Mouse (Mus musculus) myocyte (in vitro differentiated cells): Measurements from ENCODE around the gene Cd86.

ENCODE experiments used
- CEBPB ChIP-seq: IDR thresholded peaks from 2 replicates; pipeline ENCODE4 v1.6.1; 2011; ENCODE audit warnings: mild to moderate bottlenecking, moderate library complexity; ENCODE audit not compliant: poor library complexity, insufficient read depth, severe bottlenecking
- E2F4 ChIP-seq: IDR thresholded peaks from one replicate; pipeline ENCODE4 v1.6.1; 2011; ENCODE audit warnings: mild to moderate bottlenecking, control low read depth, moderate library complexity; ENCODE audit not compliant: insufficient read depth
- MYOD1 ChIP-seq, 3 experiments: IDR thresholded peaks; one replicate each; pipeline ENCODE4 v1.6.1; 2011; ENCODE audit warnings: control low read depth in 2 of 3, low read depth in 2 of 3, mild to moderate bottlenecking in 2 of 3, moderate library complexity in 1 of 3; ENCODE audit not compliant: insufficient read length in 2 of 3, control insufficient read depth in 1 of 3
- POLR2A ChIP-seq: IDR thresholded peaks from one replicate; pipeline ENCODE4 v1.6.1; 2011; ENCODE audit warnings: low read depth, mild to moderate bottlenecking, control low read depth, moderate library complexity; ENCODE audit not compliant: insufficient read length
- POLR2AphosphoS2 ChIP-seq: IDR thresholded peaks from one replicate; pipeline ENCODE4 v1.6.1; 2011; ENCODE audit warnings: low read depth, control low read depth; ENCODE audit not compliant: insufficient read length
- SRF ChIP-seq: IDR thresholded peaks from one replicate; pipeline ENCODE4 v1.6.1; 2011; ENCODE audit warnings: low read depth; ENCODE audit not compliant: control insufficient read depth, insufficient read length
- TCF12 ChIP-seq: IDR thresholded peaks from one replicate; pipeline ENCODE4 v1.6.1; 2011; ENCODE audit warnings: mild to moderate bottlenecking, control low read depth; ENCODE audit not compliant: poor library complexity, insufficient read depth, severe bottlenecking

GRCm38 (mm10) chr16:36634421-36634820, 31.5 kb downstream of the Cd86 start:
- no peak for TF ChIP-seq POLR2A
- TF ChIP-seq TCF12 = no peak
- TF ChIP-seq SRF = no peak
- TF ChIP-seq E2F4 = no peak
- no peak for TF ChIP-seq CEBPB
- TF ChIP-seq MYOD1 (IDR thresholded peaks at IDR 0.05; ENCODE audit: control insufficient read depth in 1 of 3, insufficient read length in 2 of 3, low read depth in 2 of 3) = no peak
- no peak for TF ChIP-seq POLR2AphosphoS2
